Mouse (Mus musculus) erythroblast, embryonic 14.5 days (primary cell): ENCODE data around the gene B9d1.

Experiments used
- GATA1 ChIP-seq: IDR thresholded peaks from 2 replicates; pipeline ENCODE4 v1.6.1; 2012; ENCODE audit warnings: low read length, inconsistent platforms, mixed read lengths
- TAL1 ChIP-seq: IDR thresholded peaks from 3 replicates; pipeline ENCODE4 v1.6.1; 2012; ENCODE audit warnings: low read length, inconsistent platforms, mixed read lengths

DNA sequence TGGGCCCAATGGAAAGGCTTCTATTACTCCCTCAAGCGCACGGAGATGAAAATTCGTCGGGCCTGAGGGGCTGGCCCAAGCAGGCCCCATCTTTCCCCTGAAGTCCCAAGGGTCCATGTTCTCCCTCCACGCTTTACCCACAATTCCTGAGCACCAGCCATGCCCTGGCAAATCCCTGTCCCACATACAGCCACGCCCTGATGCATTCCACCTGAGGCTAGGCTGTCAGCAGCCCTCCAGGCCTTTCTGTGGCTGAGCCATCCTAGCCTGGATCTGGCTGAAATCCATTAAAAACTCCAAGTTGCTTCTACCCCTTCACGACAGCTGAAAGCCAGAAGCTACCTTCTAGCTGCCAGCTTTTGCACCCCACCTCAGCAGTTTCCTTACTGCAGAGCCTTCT is 17.0 kb upstream of the B9d1 start:
- TF ChIP-seq GATA1 (no peak), TAL1 (no peak)
